In the genomic region with DNA sequence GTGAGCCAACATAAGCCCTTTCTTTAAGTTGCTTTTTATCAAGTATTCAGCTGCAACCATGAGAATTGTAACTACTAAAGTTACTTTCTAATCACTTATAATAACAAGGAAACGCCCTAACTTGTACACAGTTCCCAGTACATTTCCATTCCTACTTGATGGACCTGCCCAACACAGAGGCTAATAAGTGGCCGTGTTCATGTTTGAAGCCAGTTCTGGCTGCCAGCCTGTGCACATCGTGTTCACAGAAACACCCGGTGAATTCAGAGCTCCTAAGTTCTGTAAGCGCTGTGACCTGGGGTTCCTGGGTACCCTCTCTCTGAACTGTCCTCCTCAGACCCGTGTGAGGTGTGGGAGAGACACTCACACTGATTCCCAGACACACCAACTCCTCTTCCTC, we compare ENCODE assay signal across 17 mouse cellular contexts. TPM values are rescaled to one million over a fixed set of nuclear protein-coding genes. Genes with fewer than 3 reads are reported as not detected.
DNase-seq lines count a peak whose midpoint lies in the region; ATAC-seq and TF ChIP-seq lines count a peak whose summit lies in the region.
"Had no signal": no experiment of that assay in that cellular context is flagged by ENCODE, and none has a peak within 500 bp of the region (broad histone marks: within the 10 kb centered on the region; RNA-seq: fewer than 3 reads in every experiment).

No protein-coding gene starts in this region.

- ATAC-seq in lung, postnatal 0 days = no peak
- peak; percentile 82 for ATAC-seq in stomach, postnatal 0 days (ENCODE audit: low FRiP score, low TSS enrichment)
- no peak for ATAC-seq in forebrain, embryonic 13.5 days
- ATAC-seq: forebrain, embryonic 14.5 days had no signal

- H3K27me3 ChIP-seq in lung, postnatal 0 days (replicated peaks; ENCODE audit: insufficient read depth, low read length) = no peaks in the 10 kb centered on the region
- no peaks in the 10 kb centered on the region for H3K27me3 ChIP-seq in stomach, postnatal 0 days (ENCODE audit: control insufficient read depth, insufficient read depth, low read length)
- no peaks in the 10 kb centered on the region for H3K27me3 ChIP-seq in forebrain, embryonic 13.5 days

- no peak for TF ChIP-seq EP300 in lung, postnatal 0 days (IDR thresholded peaks at IDR 0.05)
- no peak for TF ChIP-seq EP300 in stomach, postnatal 0 days (optimal IDR thresholded peaks at IDR 0.05)

- H3K36me3 ChIP-seq in lung, postnatal 0 days (ENCODE audit: insufficient read depth, low read length) = no peaks in the 10 kb centered on the region
- H3K36me3 ChIP-seq in stomach, postnatal 0 days (ENCODE audit: control insufficient read depth, insufficient read depth, low read length) = no peaks in the 10 kb centered on the region
- H3K36me3 ChIP-seq in forebrain, embryonic 13.5 days (ENCODE audit: poor library complexity, severe bottlenecking) = no peaks in the 10 kb centered on the region
- H3K36me3 ChIP-seq: embryonic facial prominence, embryonic 10.5 days; heart, embryonic 10.5 days; hindbrain, embryonic 13.5 days had no signal

- 61% methylated on average over 6 of the region's 6 CpGs for WGBS in lung, postnatal 0 days
- WGBS in stomach, postnatal 0 days = 53% methylated on average over 6 of the region's 6 CpGs
- 84% methylated on average over 6 of the region's 6 CpGs for WGBS in forebrain, embryonic 13.5 days

- no peak overlapping the region for H3K27ac ChIP-seq in lung, postnatal 0 days (ENCODE audit: low read length)
- H3K27ac ChIP-seq in stomach, postnatal 0 days (replicated peaks) = 0 out of 2 replicates have a peak overlapping the region, but pooled peaks have one; percentile 8
- no peak overlapping the region for H3K27ac ChIP-seq in forebrain, embryonic 13.5 days
- H3K27ac ChIP-seq: embryonic facial prominence, embryonic 10.5 days; gastrocnemius, adult 2 months; heart, embryonic 10.5 days; hindbrain, embryonic 13.5 days had no signal

- TF ChIP-seq CTCF in lung, postnatal 0 days (IDR thresholded peaks at IDR 0.05) = no peak
- no peak for TF ChIP-seq CTCF in stomach, postnatal 0 days (IDR thresholded peaks at IDR 0.05; ENCODE audit: low read depth)

- peak; percentile 30 for DNase-seq in kidney, adult 18-20 months
- no peak for DNase-seq in kidney, postnatal 10 days
- peak; percentile 13 for DNase-seq in lung, postnatal 36 days
- no peak for DNase-seq in lung, postnatal 0 days (ENCODE audit: low spot score)
- DNase-seq in kidney, postnatal 14 days = peak; percentile 33
- DNase-seq in stomach, postnatal 0 days (ENCODE audit: low spot score) = peak; percentile 36
- DNase-seq: adrenal gland, adult 2 months; adrenal gland, postnatal 36 days; cerebellum, adult 2 months; gastrocnemius, adult 2 months; gastrocnemius, postnatal 36 days; heart, adult 11 months had no signal

- H3K4me1 ChIP-seq in lung, postnatal 0 days (ENCODE audit: insufficient read depth, low read depth, low read length) = no peaks in the 10 kb centered on the region
- H3K4me1 ChIP-seq in stomach, postnatal 0 days (replicated peaks; ENCODE audit: control insufficient read depth, insufficient read depth) = no peaks in the 10 kb centered on the region
- H3K4me1 ChIP-seq in forebrain, embryonic 13.5 days = peaks cover 16% of the 10 kb centered on the region
- H3K4me1 ChIP-seq: heart, embryonic 10.5 days had no signal

- H3K4me2 ChIP-seq in lung, postnatal 0 days (replicated peaks; ENCODE audit: low read depth, low read length) = no peak overlapping the region
- no peak overlapping the region for H3K4me2 ChIP-seq in stomach, postnatal 0 days (replicated peaks; ENCODE audit: low read depth)
- H3K4me2 ChIP-seq in forebrain, embryonic 13.5 days = no peak overlapping the region
- H3K4me2 ChIP-seq: hindbrain, embryonic 13.5 days had no signal

- H3K9ac ChIP-seq in lung, postnatal 0 days (replicated peaks; ENCODE audit: low read depth) = no peak overlapping the region
- no peak overlapping the region for H3K9ac ChIP-seq in stomach, postnatal 0 days (ENCODE audit: low read length)
- no peak overlapping the region for H3K9ac ChIP-seq in forebrain, embryonic 13.5 days
- H3K9ac ChIP-seq: hindbrain, embryonic 13.5 days had no signal

- no peak overlapping the region for H3K4me3 ChIP-seq in lung, postnatal 0 days (ENCODE audit: low read depth, low read length)
- no peak overlapping the region for H3K4me3 ChIP-seq in stomach, postnatal 0 days (ENCODE audit: low read depth, low read length)
- H3K4me3 ChIP-seq in forebrain, embryonic 13.5 days = no peak overlapping the region
- H3K4me3 ChIP-seq: embryonic facial prominence, embryonic 10.5 days; gastrocnemius, adult 2 months; heart, embryonic 10.5 days; hindbrain, embryonic 13.5 days had no signal

- no peaks in the 10 kb centered on the region for H3K9me3 ChIP-seq in lung, postnatal 0 days (ENCODE audit: low read length)
- H3K9me3 ChIP-seq in stomach, postnatal 0 days (ENCODE audit: control insufficient read depth, low read length) = no peaks in the 10 kb centered on the region
- no peaks in the 10 kb centered on the region for H3K9me3 ChIP-seq in forebrain, embryonic 13.5 days (replicated peaks)
- H3K9me3 ChIP-seq: embryonic facial prominence, embryonic 10.5 days; heart, embryonic 10.5 days; hindbrain, embryonic 13.5 days had no signal

RNA-seq across cellular contexts. Expression of a gene that starts 13.3 kb away (rescaled TPM):
- polyA plus RNA-seq in lung, postnatal 0 days (2015; fragmentation: Nextera tagmentation; extraction: Ambion mirVana) = 27.4 and 31.5 TPM in 2 replicates
- 30.4 and 31.8 TPM in 2 replicates for polyA plus RNA-seq in stomach, postnatal 0 days (2015; fragmentation: Nextera tagmentation; extraction: Ambion mirVana)
- 39.5 and 39.8 TPM in 2 replicates for polyA plus RNA-seq in forebrain, embryonic 13.5 days (2015; fragmentation: Nextera tagmentation; extraction: Ambion mirVana)

Comparison
In these comparisons a context has a peak if more than half of its experiments do, and no peak if none do; other contexts are left out.
1. DNase-seq: peak in kidney, adult 18-20 months (single experiment), lung, postnatal 36 days (single experiment), kidney, postnatal 14 days (single experiment) and stomach, postnatal 0 days (single experiment); none in kidney, postnatal 10 days (single experiment) and lung, postnatal 0 days (single experiment).